Mouse (Mus musculus): ENCODE results near the gene Pla2g4d. TPM values are rescaled to one million over a fixed set of nuclear protein-coding genes. Genes with fewer than 3 reads are reported as not detected.
"Not testable (repeated sequence)": the region's sequence is repeated elsewhere in the genome, so short reads cannot be mapped to it uniquely, and the experiment has no call there.

Pla2g4d gene
- polyA plus RNA-seq, 1 experiment from 2014 or later, result not detected

GRCm38 (mm10) chr2:120245421-120246016 is 43.5 kb downstream of the Pla2g4d start:
- no peak for ATAC-seq (ENCODE audit: insufficient read depth, low FRiP score, low TSS enrichment)
- Histone ChIP-seq H3K9ac (ENCODE audit: low read length) (peak overlapping the region; percentile 52), H3K27ac (ENCODE audit: low read depth, low read length) (no peak overlapping the region), H3K4me2 (ENCODE audit: low read depth) (peak overlapping the region; percentile 68), H3K36me3 (ENCODE audit: control insufficient read depth, insufficient read depth, low read length) (no peaks in the 10 kb centered on the region), H3K9me3 (ENCODE audit: control insufficient read depth, low read length) (no peaks in the 10 kb centered on the region), H3K4me3 (ENCODE audit: low read depth, low read length) (peak overlapping the region; percentile 34), H3K27me3 (ENCODE audit: control insufficient read depth, insufficient read depth, low read length) (0 out of 2 replicates have a peak, but pooled peaks cover 5% of the 10 kb centered on the region), H3K4me1 (ENCODE audit: control insufficient read depth, insufficient read depth, low read length) (no peaks in the 10 kb centered on the region)
- 18% methylated on average over 9 of the region's 9 CpGs for WGBS
- DNase-seq (ENCODE audit: low spot score), result peak; percentile 44

DNA sequence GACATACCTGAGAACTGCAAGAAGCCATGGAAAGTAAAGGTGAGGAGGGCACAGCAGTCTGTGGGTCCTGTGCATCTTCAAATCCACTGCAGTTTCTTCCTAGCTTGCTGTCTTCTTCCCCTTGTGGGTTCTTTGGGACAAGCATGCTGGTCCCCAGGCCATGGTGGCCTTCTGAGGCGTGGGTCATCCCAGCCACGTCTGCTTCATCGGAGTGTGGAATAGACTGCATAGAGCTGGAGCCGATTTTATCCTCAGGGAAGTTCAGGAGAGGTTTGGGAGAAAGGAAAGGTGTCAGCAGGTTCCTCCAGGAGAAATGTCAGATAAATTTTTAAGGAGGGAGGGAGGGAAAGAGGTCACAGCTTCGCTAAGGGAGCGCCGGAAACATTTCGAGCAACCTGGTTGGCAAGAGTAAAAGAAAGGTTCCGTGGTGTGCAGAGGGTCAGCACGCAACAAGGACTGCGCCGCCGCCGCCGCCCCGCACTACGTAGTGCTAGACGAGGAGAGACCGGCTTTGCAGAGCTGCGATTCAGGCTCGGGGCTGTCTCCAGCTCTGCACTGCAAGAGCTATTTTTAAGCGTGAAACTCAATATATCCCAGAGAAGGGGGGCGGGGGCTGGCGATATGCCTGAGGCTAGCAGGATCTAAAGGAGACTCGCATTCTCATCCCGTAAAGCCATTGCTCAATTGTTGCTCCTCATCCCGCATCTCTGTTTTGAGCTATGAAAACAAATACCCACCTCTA is 44.1 kb downstream of the Pla2g4d start, which contains the start of gene Pla2g4e:
Gene Pla2g4e, minus strand, starts transcription at position 657 of the 742 bp plus-strand sequence.
- peak; percentile 35 for DNase-seq (ENCODE audit: low spot score)
- H3K4me1 ChIP-seq (ENCODE audit: control insufficient read depth, insufficient read depth, low read length), result no peaks in the 10 kb centered on the region

GRCm38 (mm10) chr2:120243995-120244394 is 45.0 kb downstream of the Pla2g4d start:
- Histone ChIP-seq H3K36me3 (ENCODE audit: control insufficient read depth, insufficient read depth, low read length) (no peaks in the 10 kb centered on the region), H3K4me3 (ENCODE audit: low read depth, low read length) (no peak overlapping the region), H3K4me1 (ENCODE audit: control insufficient read depth, insufficient read depth, low read length) (no peaks in the 10 kb centered on the region), H3K27ac (ENCODE audit: low read depth, low read length) (no peak overlapping the region), H3K9me3 (ENCODE audit: control insufficient read depth, low read length) (no peaks in the 10 kb centered on the region), H3K4me2 (ENCODE audit: low read depth) (no peak overlapping the region), H3K27me3 (ENCODE audit: control insufficient read depth, insufficient read depth, low read length) (0 out of 2 replicates have a peak, but pooled peaks cover 5% of the 10 kb centered on the region), H3K9ac (ENCODE audit: low read length) (no peak overlapping the region)
- WGBS, result 88% methylated on average over 2 of the region's 2 CpGs
- ATAC-seq (ENCODE audit: insufficient read depth, low FRiP score, low TSS enrichment) (no peak), DNase-seq (ENCODE audit: low spot score) (no peak)

More for the DNA sequence above, 44.1 kb downstream of the Pla2g4d start, which contains the start of gene Pla2g4e:
- Histone ChIP-seq H3K9ac (ENCODE audit: low read length) (peak within 1 kb of the TSS; percentile 52), H3K27me3 (ENCODE audit: control insufficient read depth, insufficient read depth, low read length) (0 out of 2 replicates have a peak, but pooled peaks cover 5% of the 10 kb centered on the region), H3K4me2 (ENCODE audit: low read depth) (peak within 1 kb of the TSS; percentile 68), H3K9me3 (ENCODE audit: control insufficient read depth, low read length) (no peaks in the 10 kb centered on the region), H3K36me3 (ENCODE audit: control insufficient read depth, insufficient read depth, low read length) (no peaks in the 10 kb centered on the region), H3K27ac (ENCODE audit: low read depth, low read length) (no peak within 1 kb of the TSS), H3K4me3 (ENCODE audit: low read depth, low read length) (peak within 1 kb of the TSS; percentile 34)
- no peak for ATAC-seq (ENCODE audit: insufficient read depth, low FRiP score, low TSS enrichment)
- 4% methylated on average over 27 of the region's 27 CpGs for WGBS

DNA sequence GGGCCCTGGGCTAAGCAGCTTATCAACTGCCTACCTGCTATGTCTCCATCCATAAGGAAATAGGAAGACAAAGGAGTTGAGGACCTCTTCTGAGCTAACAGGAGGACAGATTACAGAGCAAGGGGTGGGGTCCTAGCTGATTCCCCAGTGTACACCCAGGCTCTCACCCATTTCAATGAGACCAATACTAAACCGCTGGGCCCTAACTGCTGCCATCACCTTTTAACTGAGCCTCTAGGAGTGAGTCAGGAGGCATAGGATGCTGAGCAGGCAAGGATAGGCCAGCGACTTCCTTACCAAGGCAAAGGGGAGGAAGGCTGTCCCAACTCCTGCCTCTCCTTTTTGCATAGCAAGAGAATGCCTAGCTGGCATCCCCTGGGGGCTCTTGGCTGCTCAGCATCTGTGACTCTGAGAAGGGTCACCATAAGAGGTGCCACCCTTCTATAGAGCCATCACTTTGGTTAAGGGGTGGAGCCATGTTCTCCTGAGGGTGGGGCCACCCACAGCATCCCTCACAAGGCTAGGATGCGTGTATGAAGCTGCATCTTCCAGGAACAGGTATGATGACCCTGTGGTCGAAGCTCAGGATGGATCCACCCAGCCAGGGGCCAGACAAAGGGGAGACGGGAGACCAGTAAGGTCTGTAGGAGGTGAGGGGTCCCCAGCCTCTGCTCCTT is 46.1 kb downstream of the Pla2g4d start:
- H3K27ac ChIP-seq (ENCODE audit: low read depth, low read length), result no peak overlapping the region
- DNase-seq (ENCODE audit: low spot score), result no peak
- ATAC-seq (ENCODE audit: insufficient read depth, low FRiP score, low TSS enrichment), result no peak
- H3K9me3 ChIP-seq (ENCODE audit: control insufficient read depth, low read length), result no peaks in the 10 kb centered on the region
- WGBS, result 82% methylated on average over 5 of the region's 5 CpGs
- no peaks in the 10 kb centered on the region for H3K4me1 ChIP-seq (ENCODE audit: control insufficient read depth, insufficient read depth, low read length)
- no peak overlapping the region for H3K4me2 ChIP-seq (ENCODE audit: low read depth)
- H3K36me3 ChIP-seq (ENCODE audit: control insufficient read depth, insufficient read depth, low read length), result no peaks in the 10 kb centered on the region
- H3K27me3 ChIP-seq (ENCODE audit: control insufficient read depth, insufficient read depth, low read length), result 0 out of 2 replicates have a peak, but pooled peaks cover 5% of the 10 kb centered on the region
- H3K9ac ChIP-seq (ENCODE audit: low read length), result no peak overlapping the region
- no peak overlapping the region for H3K4me3 ChIP-seq (ENCODE audit: low read depth, low read length)

DNA sequence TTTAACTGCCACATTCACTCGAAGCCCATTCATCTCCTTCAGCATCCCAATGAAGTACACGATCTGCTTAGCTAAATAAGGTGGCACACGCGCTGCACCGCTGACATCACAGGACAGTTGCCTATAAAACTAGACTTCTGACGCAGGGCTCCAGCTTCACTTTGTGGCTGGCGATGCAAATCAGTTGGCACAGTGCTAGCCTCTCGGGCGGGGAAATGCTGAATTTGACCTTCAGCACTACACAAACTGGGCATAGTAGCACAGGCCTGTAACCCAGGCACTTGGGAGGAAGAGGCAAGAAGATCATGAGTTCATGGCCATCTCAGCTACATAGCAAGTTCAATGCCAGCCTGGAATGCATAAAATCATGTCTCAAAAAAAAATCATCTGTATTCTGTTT is 50.3 kb downstream of the Pla2g4d start:
- not testable (repeated sequence) for H3K4me1 ChIP-seq (ENCODE audit: control insufficient read depth, insufficient read depth, low read length); H3K27me3 ChIP-seq (ENCODE audit: control insufficient read depth, insufficient read depth, low read length); H3K4me2 ChIP-seq (ENCODE audit: low read depth); H3K36me3 ChIP-seq (ENCODE audit: control insufficient read depth, insufficient read depth, low read length); H3K27ac ChIP-seq (ENCODE audit: low read depth, low read length); H3K9me3 ChIP-seq (ENCODE audit: control insufficient read depth, low read length); DNase-seq (ENCODE audit: low spot score); ATAC-seq (ENCODE audit: insufficient read depth, low FRiP score, low TSS enrichment); H3K9ac ChIP-seq (ENCODE audit: low read length); H3K4me3 ChIP-seq (ENCODE audit: low read depth, low read length)
- 84% methylated on average over 8 of the region's 9 CpGs for WGBS

DNA sequence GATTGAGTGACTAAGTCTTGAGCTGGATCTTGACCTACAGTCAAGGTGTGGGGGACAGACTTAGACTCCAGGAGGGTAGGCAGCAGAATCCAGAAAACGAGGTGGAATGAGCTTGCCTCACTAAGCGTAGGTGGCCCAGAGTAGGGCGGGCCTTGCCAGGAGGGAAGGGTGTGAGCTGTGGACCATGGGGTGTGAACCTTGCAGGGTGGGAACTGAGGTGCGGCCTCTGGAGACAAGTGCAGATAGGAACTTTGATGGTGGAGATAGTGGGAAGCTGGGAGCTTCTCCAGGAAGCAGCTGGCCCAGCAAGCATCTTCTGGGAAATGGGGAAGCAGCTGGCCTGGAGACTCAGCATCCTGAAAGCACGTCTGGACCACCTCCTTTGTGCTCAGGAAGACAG is 51.2 kb downstream of the Pla2g4d start:
- DNase-seq (ENCODE audit: low spot score) (no peak), ATAC-seq (ENCODE audit: insufficient read depth, low FRiP score, low TSS enrichment) (no peak)
- Histone ChIP-seq H3K9me3 (ENCODE audit: control insufficient read depth, low read length) (no peaks in the 10 kb centered on the region), H3K27ac (ENCODE audit: low read depth, low read length) (no peak overlapping the region), H3K9ac (ENCODE audit: low read length) (no peak overlapping the region), H3K4me3 (ENCODE audit: low read depth, low read length) (no peak overlapping the region), H3K4me1 (ENCODE audit: control insufficient read depth, insufficient read depth, low read length) (no peaks in the 10 kb centered on the region), H3K36me3 (ENCODE audit: control insufficient read depth, insufficient read depth, low read length) (no peaks in the 10 kb centered on the region), H3K27me3 (ENCODE audit: control insufficient read depth, insufficient read depth, low read length) (no peaks in the 10 kb centered on the region), H3K4me2 (ENCODE audit: low read depth) (no peak overlapping the region)
- 77% methylated on average over 5 of the region's 5 CpGs for WGBS

DNA sequence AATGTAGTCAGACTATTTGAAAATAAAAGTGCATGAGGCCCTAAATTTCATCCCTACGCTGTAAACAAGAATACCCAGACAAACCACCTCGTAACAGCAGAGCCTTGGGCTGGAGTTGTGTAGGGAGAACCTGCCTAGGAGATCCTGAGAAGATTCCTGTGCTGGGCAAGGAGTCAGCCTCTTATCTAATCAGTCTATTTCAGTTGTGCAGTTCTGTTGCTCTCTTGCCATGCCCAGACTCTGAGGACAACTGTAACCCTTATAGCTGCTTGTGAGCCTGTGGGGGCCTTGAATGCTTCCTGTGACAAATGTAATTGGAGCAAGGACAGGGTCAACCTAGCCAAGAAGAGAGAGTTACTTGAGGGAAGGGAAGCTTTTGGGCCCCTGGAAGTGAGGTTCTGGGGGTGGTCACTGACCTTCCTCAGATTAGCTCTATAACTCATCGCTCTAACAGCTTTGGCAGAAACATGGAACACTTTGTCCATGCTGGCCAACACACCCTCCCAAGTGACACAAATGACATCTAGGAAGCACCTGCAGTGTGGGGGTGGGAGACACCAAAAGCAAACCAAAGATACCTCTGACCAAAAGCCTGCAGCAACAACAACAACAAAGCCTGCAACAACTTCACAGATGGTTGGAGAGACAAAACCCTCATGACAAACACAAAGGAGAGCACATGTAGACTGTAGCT is 52.9 kb downstream of the Pla2g4d start:
- Histone ChIP-seq H3K4me2 (ENCODE audit: low read depth) (no peak overlapping the region), H3K27me3 (ENCODE audit: control insufficient read depth, insufficient read depth, low read length) (no peaks in the 10 kb centered on the region), H3K9me3 (ENCODE audit: control insufficient read depth, low read length) (no peaks in the 10 kb centered on the region), H3K36me3 (ENCODE audit: control insufficient read depth, insufficient read depth, low read length) (no peaks in the 10 kb centered on the region), H3K9ac (ENCODE audit: low read length) (no peak overlapping the region), H3K4me3 (ENCODE audit: low read depth, low read length) (no peak overlapping the region), H3K27ac (ENCODE audit: low read depth, low read length) (no peak overlapping the region), H3K4me1 (ENCODE audit: control insufficient read depth, insufficient read depth, low read length) (no peaks in the 10 kb centered on the region)
- no peak for ATAC-seq (ENCODE audit: insufficient read depth, low FRiP score, low TSS enrichment)
- 84% methylated on average over 3 of the region's 3 CpGs for WGBS
- DNase-seq (ENCODE audit: low spot score), result no peak

- 72% methylated on average over 3 of the region's 3 CpGs for WGBS
- DNase-seq (ENCODE audit: low spot score), result no peak
- Histone ChIP-seq H3K4me2 (ENCODE audit: low read depth) (no peak overlapping the region), H3K4me1 (ENCODE audit: control insufficient read depth, insufficient read depth, low read length) (no peaks in the 10 kb centered on the region), H3K4me3 (ENCODE audit: low read depth, low read length) (no peak overlapping the region), H3K36me3 (ENCODE audit: control insufficient read depth, insufficient read depth, low read length) (no peaks in the 10 kb centered on the region), H3K27ac (ENCODE audit: low read depth, low read length) (no peak overlapping the region), H3K9me3 (ENCODE audit: control insufficient read depth, low read length) (no peaks in the 10 kb centered on the region), H3K27me3 (ENCODE audit: control insufficient read depth, insufficient read depth, low read length) (no peaks in the 10 kb centered on the region), H3K9ac (ENCODE audit: low read length) (no peak overlapping the region)
- no peak for ATAC-seq (ENCODE audit: insufficient read depth, low FRiP score, low TSS enrichment)
Measured at GRCm38 (mm10) chr2:120235381-120235780, 53.6 kb downstream of the Pla2g4d start.
